Mouse (Mus musculus) MEL (cell line): ENCODE data around the gene Clec16a. TPM values are rescaled to one million over a fixed set of nuclear protein-coding genes. Genes with fewer than 3 reads are reported as not detected.

Experiments used
- DNase-seq: peaks from one replicate; pipeline ENCODE4 v3.0.0; 2011; ENCODE audit warnings: low read depth, low spot score
- H3K27ac ChIP-seq: 2 replicates; pipeline ENCODE4 v1.5.1; 2012; ENCODE audit warnings: low read depth, mild to moderate bottlenecking, control low read depth, low read length, moderate library complexity; ENCODE audit not compliant: control insufficient read depth
- H3K27me3 ChIP-seq, 2 experiments: fragments of 150-350 bp in 1 of 2; sonication (generic) in 1 of 2; 2 replicates each; pipeline ENCODE4 v1.6.1; 2012; ENCODE audit warnings: low read length in 2 of 2, mild to moderate bottlenecking in 2 of 2, improper control_type of control experiment in 1 of 2, moderate library complexity in 1 of 2; ENCODE audit not compliant: insufficient read depth in 2 of 2, control insufficient read depth in 1 of 2
- H3K36me3 ChIP-seq, 2 experiments: 2 replicates each; pipeline ENCODE4 v1.6.1; 2012 to 2014; ENCODE audit warnings: low read length in 2 of 2, improper control_type of control experiment in 1 of 2, inconsistent platforms in 1 of 2, mild to moderate bottlenecking in 1 of 2; ENCODE audit not compliant: insufficient read depth in 2 of 2, control insufficient read depth in 1 of 2
- H3K4me1 ChIP-seq, 2 experiments: fragments of 150-350 bp in 1 of 2; sonication (generic) in 1 of 2; 2 replicates each; pipeline ENCODE4 v1.6.1; 2012; ENCODE audit warnings: low read length in 2 of 2, improper control_type of control experiment in 1 of 2, mild to moderate bottlenecking in 1 of 2; ENCODE audit not compliant: insufficient read depth in 2 of 2, control insufficient read depth in 1 of 2
- H3K4me3 ChIP-seq, 2 experiments: fragments of 150-350 bp in 1 of 2; sonication (generic) in 1 of 2; 2 replicates each; pipeline ENCODE4 v1.5.1; 2012; ENCODE audit warnings: low read depth in 2 of 2, low read length in 2 of 2, mild to moderate bottlenecking in 2 of 2, moderate library complexity in 2 of 2, control low read depth in 1 of 2, improper control_type of control experiment in 1 of 2; ENCODE audit not compliant: control insufficient read depth in 1 of 2, insufficient read depth in 1 of 2
- H3K79me2 ChIP-seq: 2 replicates; pipeline ENCODE4 v1.6.1; 2012; ENCODE audit warnings: mild to moderate bottlenecking, low read length, moderate library complexity; ENCODE audit not compliant: control insufficient read depth, poor library complexity, insufficient read depth
- H3K9ac ChIP-seq: 2 replicates; pipeline ENCODE4 v1.6.1; 2012; ENCODE audit warnings: low read depth, mild to moderate bottlenecking, control low read depth, low read length, moderate library complexity; ENCODE audit not compliant: control insufficient read depth, poor library complexity, severe bottlenecking
- H3K9me3 ChIP-seq: fragments of 150-350 bp; sonication (generic); replicated peaks from 2 replicates; pipeline ENCODE4 v1.6.1; 2012; ENCODE audit warnings: mild to moderate bottlenecking, low read length, improper control_type of control experiment, moderate library complexity; ENCODE audit not compliant: insufficient read depth
- BHLHE40 ChIP-seq: IDR thresholded peaks from 2 replicates; pipeline ENCODE4 v1.6.1; 2012; ENCODE audit warnings: low read depth, mild to moderate bottlenecking, inconsistent platforms, low read length, improper control_type of control experiment, borderline replicate concordance
- CTCF ChIP-seq, 3 experiments: IDR thresholded peaks in 2 of 3; conservative IDR thresholded peaks in 1 of 3; 2 replicates each; pipeline ENCODE4 v1.5.1; 2011 to 2012; ENCODE audit warnings: low read length in 3 of 3, low read depth in 2 of 3, mild to moderate bottlenecking in 2 of 3, improper control_type of control experiment in 1 of 3, inconsistent platforms in 1 of 3, mixed read lengths in 1 of 3, moderate library complexity in 1 of 3; ENCODE audit not compliant: control insufficient read depth in 1 of 3, insufficient read depth in 1 of 3, poor library complexity in 1 of 3, severe bottlenecking in 1 of 3
- E2F4 ChIP-seq: IDR thresholded peaks from 2 replicates; pipeline ENCODE4 v1.6.1; 2011; ENCODE audit warnings: low read depth, low read length, improper control_type of control experiment, borderline replicate concordance
- ETS1 ChIP-seq: IDR thresholded peaks from 2 replicates; pipeline ENCODE4 v1.6.1; 2012; ENCODE audit warnings: low read depth, mild to moderate bottlenecking, inconsistent platforms, low read length, improper control_type of control experiment, moderate library complexity
- HCFC1 ChIP-seq: IDR thresholded peaks from 2 replicates; pipeline ENCODE4 v1.6.1; 2012; ENCODE audit warnings: low read depth, mild to moderate bottlenecking, inconsistent platforms, low read length, improper control_type of control experiment, moderate library complexity
- MAFK ChIP-seq: IDR thresholded peaks from 2 replicates; pipeline ENCODE4 v1.6.1; 2011; ENCODE audit warnings: low read depth, mild to moderate bottlenecking, low read length, improper control_type of control experiment, borderline replicate concordance
- MAX ChIP-seq: IDR thresholded peaks from 2 replicates; pipeline ENCODE4 v1.6.1; 2011; ENCODE audit warnings: low read length, improper control_type of control experiment
- MAZ ChIP-seq: IDR thresholded peaks from 2 replicates; pipeline ENCODE4 v1.6.1; 2012; ENCODE audit warnings: low read depth, mild to moderate bottlenecking, inconsistent platforms, low read length, improper control_type of control experiment
- MEF2A ChIP-seq: IDR thresholded peaks from 2 replicates; pipeline ENCODE4 v1.6.1; 2014; ENCODE audit warnings: low read depth, mild to moderate bottlenecking, inconsistent platforms, low read length, improper control_type of control experiment; ENCODE audit not compliant: poor library complexity, insufficient replicate concordance, severe bottlenecking; ENCODE audit errors: extremely low read depth
- MXI1 ChIP-seq: IDR thresholded peaks from 2 replicates; pipeline ENCODE4 v1.6.1; 2011; ENCODE audit warnings: mild to moderate bottlenecking, low read depth, low read length, improper control_type of control experiment
- MYB ChIP-seq: IDR thresholded peaks from 2 replicates; pipeline ENCODE4 v1.6.1; 2011; ENCODE audit warnings: mild to moderate bottlenecking, low read depth, low read length, improper control_type of control experiment
- POLR2AphosphoS2 ChIP-seq: IDR thresholded peaks from 2 replicates; pipeline ENCODE4 v1.6.1; 2011; ENCODE audit warnings: low read length, improper control_type of control experiment
- POLR2AphosphoS5 ChIP-seq: IDR thresholded peaks from 2 replicates; pipeline ENCODE4 v1.6.1; 2012; ENCODE audit warnings: low read depth, borderline replicate concordance, mild to moderate bottlenecking, inconsistent platforms, low read length, moderate library complexity, mixed read lengths
- RAD21 ChIP-seq: IDR thresholded peaks from 2 replicates; pipeline ENCODE4 v1.6.1; 2011; ENCODE audit warnings: mild to moderate bottlenecking, low read depth, low read length, improper control_type of control experiment
- RCOR1 ChIP-seq: IDR thresholded peaks from 2 replicates; pipeline ENCODE4 v1.6.1; 2012; ENCODE audit warnings: low read depth, mild to moderate bottlenecking, inconsistent platforms, low read length, improper control_type of control experiment
- SMC3 ChIP-seq: IDR thresholded peaks from 2 replicates; pipeline ENCODE4 v1.6.1; 2011; ENCODE audit warnings: low read depth, low read length, improper control_type of control experiment
- USF1 ChIP-seq: IDR thresholded peaks from 2 replicates; pipeline ENCODE4 v1.6.1; 2014; ENCODE audit warnings: low read depth, mild to moderate bottlenecking, inconsistent platforms, low read length, improper control_type of control experiment, moderate library complexity
- USF2 ChIP-seq, 2 experiments: IDR thresholded peaks; 2 replicates each; pipeline ENCODE4 v1.6.1; 2011 to 2012; ENCODE audit warnings: improper control_type of control experiment in 2 of 2, low read length in 2 of 2, borderline replicate concordance in 1 of 2, inconsistent platforms in 1 of 2, low read depth in 1 of 2, mild to moderate bottlenecking in 1 of 2; ENCODE audit not compliant: insufficient read depth in 1 of 2
- ZC3H11A ChIP-seq: IDR thresholded peaks from 2 replicates; pipeline ENCODE4 v1.6.1; 2012; ENCODE audit warnings: low read depth, mild to moderate bottlenecking, inconsistent platforms, low read length, improper control_type of control experiment
- ZNF384 ChIP-seq: IDR thresholded peaks from 2 replicates; pipeline ENCODE4 v1.6.1; 2012; ENCODE audit warnings: low read depth, mild to moderate bottlenecking, inconsistent platforms, low read length, improper control_type of control experiment
- polyA plus RNA-seq, 2 experiments: library from polyadenylated mRNA; stranded (reverse) in 1 of 2; unstranded in 1 of 2; fragments of >175 nt in 1 of 2; fragments of >200 nt in 1 of 2; gene quantifications; 2 replicates each; pipeline versions ENCODE4 v1.2.1 to v1.2.4; 2012; ENCODE audit warnings: low replicate concordance in 2 of 2, low read depth in 1 of 2; ENCODE audit not compliant: insufficient read length in 2 of 2, insufficient read depth in 1 of 2, missing spikeins in 1 of 2
- total RNA-seq: library from RNA; depleted of rRNA; stranded (reverse); fragments of 300-350 nt; gene quantifications from 2 replicates; pipeline ENCODE4 v1.2.3, GENCODE M21; 2012

Clec16a gene
- total and polyA plus RNA-seq, 3 experiments, result 10.4 to 49.3 (median 22.1) TPM

- H3K9me3 ChIP-seq, result no peaks in the 10 kb centered on the region
- H3K27me3 ChIP-seq, result no peaks in the 10 kb centered on the region
- H3K4me3 ChIP-seq, result no peak overlapping the region
- H3K79me2 ChIP-seq, result no peaks in the 10 kb centered on the region
- TF ChIP-seq MAFK (no peak), SMC3 (no peak), MXI1 (no peak), USF2 (IDR thresholded peaks at IDR 0.05; ENCODE audit: borderline replicate concordance in 1 of 2, insufficient read depth in 1 of 2, low read depth in 1 of 2, low read length in 2 of 2) (no peak), ETS1 (no peak), E2F4 (no peak), MYB (no peak), BHLHE40 (no peak), RAD21 (no peak), CTCF (IDR thresholded peaks at IDR 0.05 in 2 of 3, conservative IDR thresholded peaks at IDR 0.05 in 1 of 3; ENCODE audit: control insufficient read depth in 1 of 3, insufficient read depth in 1 of 3, low read depth in 2 of 3, low read length in 3 of 3, poor library complexity in 1 of 3, severe bottlenecking in 1 of 3) (no peak), USF1 (no peak)
- no peaks in the 10 kb centered on the region for H3K36me3 ChIP-seq
- no peak for DNase-seq
- H3K27ac ChIP-seq, result no peak overlapping the region
- H3K4me1 ChIP-seq, result no peaks in the 10 kb centered on the region
- H3K9ac ChIP-seq, result no peak overlapping the region
Measured at GRCm38 (mm10) chr16:10711524-10711923, 166.4 kb downstream of the Clec16a start.

GRCm38 (mm10) chr16:10713041-10713440 lies 167.9 kb downstream of the Clec16a start:
- Histone ChIP-seq H3K36me3 (no peaks in the 10 kb centered on the region), H3K27ac (no peak overlapping the region), H3K4me1 (no peaks in the 10 kb centered on the region), H3K9me3 (no peaks in the 10 kb centered on the region), H3K4me3 (no peak overlapping the region), H3K27me3 (no peaks in the 10 kb centered on the region), H3K9ac (no peak overlapping the region), H3K79me2 (no peaks in the 10 kb centered on the region)
- TF ChIP-seq ETS1, result no peak
- no peak for TF ChIP-seq MEF2A
- no peak for TF ChIP-seq MAFK
- TF ChIP-seq USF1, result no peak
- no peak for TF ChIP-seq MAX
- no peak for TF ChIP-seq POLR2AphosphoS5
- TF ChIP-seq USF2 (IDR thresholded peaks at IDR 0.05; ENCODE audit: borderline replicate concordance in 1 of 2, insufficient read depth in 1 of 2, low read depth in 1 of 2, low read length in 2 of 2), result no peak
- TF ChIP-seq SMC3, result no peak
- no peak for TF ChIP-seq POLR2AphosphoS2
- TF ChIP-seq HCFC1, result no peak
- no peak for TF ChIP-seq CTCF (IDR thresholded peaks at IDR 0.05 in 2 of 3, conservative IDR thresholded peaks at IDR 0.05 in 1 of 3; ENCODE audit: control insufficient read depth in 1 of 3, insufficient read depth in 1 of 3, low read depth in 2 of 3, low read length in 3 of 3, poor library complexity in 1 of 3, severe bottlenecking in 1 of 3)
- no peak for TF ChIP-seq MAZ
- TF ChIP-seq ZNF384, result no peak
- no peak for TF ChIP-seq RCOR1
- TF ChIP-seq ZC3H11A, result no peak
- DNase-seq, result no peak
